Mouse (Mus musculus) kidney, postnatal 25 days (tissue): Measurements from ENCODE around the gene Pigr.

Experiments
- DNase-seq, 2 experiments: peaks; one replicate each; pipeline ENCODE4 v3.0.0; 2021; ENCODE audit warnings: mixed read lengths in 2 of 2

Gene Pigr

GRCm38 (mm10) chr1:130877889-130878614 lies 51.6 kb downstream of the Pigr start:
- peak; percentile 50 to 72 for DNase-seq

GRCm38 (mm10) chr1:130879927-130880326 lies 53.4 kb downstream of the Pigr start:
- no peak for DNase-seq

- DNase-seq: no peak
Measured at GRCm38 (mm10) chr1:130883146-130883545, 56.7 kb downstream of the Pigr start.

GRCm38 (mm10) chr1:130887354-130887753 lies 60.9 kb downstream of the Pigr start, which contains the start of gene Il24:
Gene Il24, minus strand, starts transcription at chr1:130887454.
- no peak for DNase-seq

- DNase-seq: no peak
Measured at GRCm38 (mm10) chr1:130892446-130892845, 66.0 kb downstream of the Pigr start.

- no peak for DNase-seq
Measured at GRCm38 (mm10) chr1:130893329-130894040, 67.0 kb downstream of the Pigr start.

GRCm38 (mm10) chr1:130894468-130894867 lies 68.0 kb downstream of the Pigr start:
- no peak for DNase-seq
